Mouse (Mus musculus): ENCODE measurements around the gene Amy2a3. TPM values are rescaled to one million over a fixed set of nuclear protein-coding genes. Genes with fewer than 3 reads are reported as not detected.
"Not testable (repeated sequence)": the region's sequence is repeated elsewhere in the genome, so short reads cannot be mapped to it uniquely, and the experiment has no call there.

Amy2a3 gene
- not detected in 2 replicates for polyA plus RNA-seq (2014; fragmentation: Nextera tagmentation; extraction: Ambion mirVana)

- not testable (repeated sequence) for DNase-seq (ENCODE audit: low spot score); H3K4me1 ChIP-seq (replicated peaks; ENCODE audit: control insufficient read depth, insufficient read depth, low read length); H3K4me2 ChIP-seq (replicated peaks; ENCODE audit: low read depth, low read length); H3K36me3 ChIP-seq (ENCODE audit: control insufficient read depth, insufficient read depth, low read length); H3K9ac ChIP-seq (ENCODE audit: low read depth, low read length); H3K27ac ChIP-seq (ENCODE audit: low read depth, low read length); H3K4me3 ChIP-seq (ENCODE audit: low read depth, low read length); H3K27me3 ChIP-seq (ENCODE audit: control insufficient read depth, insufficient read depth, low read length); ATAC-seq (ENCODE audit: low FRiP score); H3K9me3 ChIP-seq (ENCODE audit: control insufficient read depth, low read length)
- WGBS, result no CpG with 5 or more reads among the region's 4 CpGs
These were observed at the start of gene Amy2a3 for GRCm38 (mm10) chr3:113323952-113324351. Gene Amy2a3 (minus strand): TSS chr3:113324052.

GRCm38 (mm10) chr3:113356558-113356957 lies 32.7 kb upstream of the Amy2a3 start, which contains the start of gene Amy2a2:
Gene Amy2a2 (minus strand): TSS chr3:113356658.
- not testable (repeated sequence) for H3K27ac ChIP-seq (ENCODE audit: low read depth, low read length); H3K9ac ChIP-seq (ENCODE audit: low read depth, low read length); H3K27me3 ChIP-seq (ENCODE audit: control insufficient read depth, insufficient read depth, low read length); DNase-seq (ENCODE audit: low spot score); H3K4me3 ChIP-seq (ENCODE audit: low read depth, low read length); H3K36me3 ChIP-seq (ENCODE audit: control insufficient read depth, insufficient read depth, low read length); H3K4me2 ChIP-seq (replicated peaks; ENCODE audit: low read depth, low read length); H3K4me1 ChIP-seq (replicated peaks; ENCODE audit: control insufficient read depth, insufficient read depth, low read length); H3K9me3 ChIP-seq (ENCODE audit: control insufficient read depth, low read length); ATAC-seq (ENCODE audit: low FRiP score)
- no CpG with 5 or more reads among the region's 4 CpGs for WGBS

- not testable (repeated sequence) for ATAC-seq (ENCODE audit: low FRiP score); H3K4me3 ChIP-seq (ENCODE audit: low read depth, low read length); H3K27me3 ChIP-seq (ENCODE audit: control insufficient read depth, insufficient read depth, low read length); H3K4me2 ChIP-seq (replicated peaks; ENCODE audit: low read depth, low read length); H3K9me3 ChIP-seq (ENCODE audit: control insufficient read depth, low read length); DNase-seq (ENCODE audit: low spot score); H3K9ac ChIP-seq (ENCODE audit: low read depth, low read length); H3K27ac ChIP-seq (ENCODE audit: low read depth, low read length); H3K36me3 ChIP-seq (ENCODE audit: control insufficient read depth, insufficient read depth, low read length); H3K4me1 ChIP-seq (replicated peaks; ENCODE audit: control insufficient read depth, insufficient read depth, low read length)
These were observed 21.6 kb upstream of the Amy2a3 start for GRCm38 (mm10) chr3:113345484-113345883.

DNA sequence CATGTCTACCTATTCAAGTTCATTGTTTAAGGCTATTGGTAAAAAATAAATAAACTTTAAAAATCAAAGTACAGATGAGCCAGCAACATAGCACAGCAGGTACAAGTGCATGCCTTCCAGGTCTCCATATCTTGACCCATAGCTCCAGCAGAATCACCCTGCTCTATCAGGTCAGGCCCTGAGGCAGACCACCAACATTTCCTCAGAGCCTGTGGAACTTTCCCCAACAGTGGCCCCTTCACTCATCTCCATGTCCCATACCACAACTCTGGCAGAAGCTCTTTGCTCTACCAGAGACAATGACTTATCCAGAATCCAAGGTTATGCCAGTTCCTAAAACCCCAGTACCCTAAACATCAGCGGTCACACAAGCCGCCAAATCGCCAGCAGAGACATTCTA lies 10.9 kb downstream of the Amy2a3 start:
- not testable (repeated sequence) for H3K4me3 ChIP-seq (ENCODE audit: low read depth, low read length); H3K4me1 ChIP-seq (replicated peaks; ENCODE audit: control insufficient read depth, insufficient read depth, low read length); H3K4me2 ChIP-seq (replicated peaks; ENCODE audit: low read depth, low read length); H3K36me3 ChIP-seq (ENCODE audit: control insufficient read depth, insufficient read depth, low read length); H3K27ac ChIP-seq (ENCODE audit: low read depth, low read length); DNase-seq (ENCODE audit: low spot score); H3K9ac ChIP-seq (ENCODE audit: low read depth, low read length); H3K27me3 ChIP-seq (ENCODE audit: control insufficient read depth, insufficient read depth, low read length); H3K9me3 ChIP-seq (ENCODE audit: control insufficient read depth, low read length)
- peak; percentile 35 for ATAC-seq (ENCODE audit: low FRiP score)
- no CpG with 5 or more reads among the region's 3 CpGs for WGBS

GRCm38 (mm10) chr3:113291349-113291748 lies 32.5 kb downstream of the Amy2a3 start, which contains the start of gene Amy2a4:
Gene Amy2a4 (minus strand): TSS chr3:113291449.
- not testable (repeated sequence) for H3K9me3 ChIP-seq (ENCODE audit: control insufficient read depth, low read length); H3K4me2 ChIP-seq (replicated peaks; ENCODE audit: low read depth, low read length); H3K36me3 ChIP-seq (ENCODE audit: control insufficient read depth, insufficient read depth, low read length); H3K27me3 ChIP-seq (ENCODE audit: control insufficient read depth, insufficient read depth, low read length); H3K4me1 ChIP-seq (replicated peaks; ENCODE audit: control insufficient read depth, insufficient read depth, low read length); H3K27ac ChIP-seq (ENCODE audit: low read depth, low read length); ATAC-seq (ENCODE audit: low FRiP score); H3K4me3 ChIP-seq (ENCODE audit: low read depth, low read length); H3K9ac ChIP-seq (ENCODE audit: low read depth, low read length); DNase-seq (ENCODE audit: low spot score)
- no CpG with 5 or more reads among the region's 4 CpGs for WGBS

DNA sequence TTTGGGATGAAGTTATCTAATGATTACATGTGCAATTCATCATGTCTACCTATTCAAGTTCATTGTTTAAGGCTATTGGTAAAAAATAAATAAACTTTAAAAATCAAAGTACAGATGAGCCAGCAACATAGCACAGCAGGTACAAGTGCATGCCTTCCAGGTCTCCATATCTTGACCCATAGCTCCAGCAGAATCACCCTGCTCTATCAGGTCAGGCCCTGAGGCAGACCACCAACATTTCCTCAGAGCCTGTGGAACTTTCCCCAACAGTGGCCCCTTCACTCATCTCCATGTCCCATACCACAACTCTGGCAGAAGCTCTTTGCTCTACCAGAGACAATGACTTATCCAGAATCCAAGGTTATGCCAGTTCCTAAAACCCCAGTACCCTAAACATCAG lies 43.6 kb downstream of the Amy2a3 start:
- not testable (repeated sequence) for H3K4me3 ChIP-seq (ENCODE audit: low read depth, low read length); H3K36me3 ChIP-seq (ENCODE audit: control insufficient read depth, insufficient read depth, low read length); H3K27me3 ChIP-seq (ENCODE audit: control insufficient read depth, insufficient read depth, low read length); H3K9ac ChIP-seq (ENCODE audit: low read depth, low read length); H3K9me3 ChIP-seq (ENCODE audit: control insufficient read depth, low read length); H3K4me1 ChIP-seq (replicated peaks; ENCODE audit: control insufficient read depth, insufficient read depth, low read length); H3K27ac ChIP-seq (ENCODE audit: low read depth, low read length); DNase-seq (ENCODE audit: low spot score); H3K4me2 ChIP-seq (replicated peaks; ENCODE audit: low read depth, low read length)
- ATAC-seq (ENCODE audit: low FRiP score), result peak; percentile 49; the same call in 1 of the 2 replicates

GRCm38 (mm10) chr3:113279586-113279985 lies 44.3 kb downstream of the Amy2a3 start:
- H3K9me3 ChIP-seq (ENCODE audit: control insufficient read depth, low read length); ATAC-seq (ENCODE audit: low FRiP score); H3K27ac ChIP-seq (ENCODE audit: low read depth, low read length); DNase-seq (ENCODE audit: low spot score); H3K27me3 ChIP-seq (ENCODE audit: control insufficient read depth, insufficient read depth, low read length); H3K36me3 ChIP-seq (ENCODE audit: control insufficient read depth, insufficient read depth, low read length); H3K4me1 ChIP-seq (replicated peaks; ENCODE audit: control insufficient read depth, insufficient read depth, low read length); H3K4me2 ChIP-seq (replicated peaks; ENCODE audit: low read depth, low read length); H3K9ac ChIP-seq (ENCODE audit: low read depth, low read length); H3K4me3 ChIP-seq (ENCODE audit: low read depth, low read length): not testable (repeated sequence)

Other genes starting within 250 kb of the Amy2a3 start
- not detected in 2 replicates for gene Amy2a5, start 65.2 kb downstream of the Amy2a3 start, polyA plus RNA-seq (2014; fragmentation: Nextera tagmentation; extraction: Ambion mirVana)
- not detected in 2 replicates for gene Amy2a4, start 32.6 kb downstream of the Amy2a3 start, polyA plus RNA-seq (2014; fragmentation: Nextera tagmentation; extraction: Ambion mirVana)
- gene Amy2a2, start 32.6 kb upstream of the Amy2a3 start, polyA plus RNA-seq (2014; fragmentation: Nextera tagmentation; extraction: Ambion mirVana), result not detected in 2 replicates
- not detected in 2 replicates for gene Amy2a1, start 208.4 kb upstream of the Amy2a3 start, polyA plus RNA-seq (2014; fragmentation: Nextera tagmentation; extraction: Ambion mirVana)